Mouse (Mus musculus): ENCODE data around the gene Ccdc77. TPM values are rescaled to one million over a fixed set of nuclear protein-coding genes. Genes with fewer than 3 reads are reported as not detected.

Ccdc77 gene
- total RNA-seq, 1 experiment, result 32.8 TPM

DNA sequence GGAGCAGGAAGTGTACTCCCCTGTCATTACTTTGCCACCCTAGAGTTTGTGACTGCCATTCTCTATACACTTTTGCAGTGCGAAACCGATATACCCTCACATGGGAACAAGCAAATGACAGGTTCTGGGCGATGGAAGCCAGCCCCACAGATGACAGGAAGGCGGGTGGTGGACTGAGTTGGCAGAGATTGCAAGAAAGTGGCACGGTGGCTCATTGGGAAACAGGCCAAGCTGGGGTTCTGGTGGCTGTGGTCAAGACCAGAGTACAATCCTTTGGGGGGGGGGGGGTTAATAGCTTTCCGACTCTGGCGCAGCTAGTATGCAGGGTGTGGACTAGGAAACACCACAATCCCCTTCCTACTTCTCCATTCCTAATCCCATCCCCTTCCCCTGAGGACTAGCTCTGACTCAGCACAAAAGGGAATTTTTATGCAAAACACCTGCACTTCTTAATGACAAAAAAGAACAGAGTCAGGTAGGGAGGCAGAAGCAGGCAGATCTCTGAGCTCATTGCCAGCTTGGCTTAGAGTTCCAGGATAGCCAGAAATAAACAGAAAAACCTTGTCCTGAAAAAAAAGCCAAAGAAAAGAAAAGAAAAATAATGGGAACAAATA is 72.7 kb downstream of the Ccdc77 start:
- Histone ChIP-seq H3K27ac (ENCODE audit: insufficient read depth, low read depth, low read length, poor library complexity, severe bottlenecking) (peak overlapping the region; percentile 89; the same call in 1 of the 2 replicates), H3K9ac (ENCODE audit: insufficient read depth, low read depth, low read length, poor library complexity, severe bottlenecking) (no peak overlapping the region), H3K9me3 (ENCODE audit: control insufficient read depth, insufficient read depth, low read depth, low read length) (no peaks in the 10 kb centered on the region), H3K4me1 (ENCODE audit: control insufficient read depth in 2 of 2, insufficient read depth in 2 of 2, low read length in 2 of 2, poor library complexity in 1 of 2) (peaks cover 18 to 25% of the 10 kb centered on the region in 2 experiments), H3K36me3 (ENCODE audit: control insufficient read depth, insufficient read depth, low read length, poor library complexity, severe bottlenecking) (no peaks in the 10 kb centered on the region; the same call in 1 of the 2 replicates), H3K4me3 (ENCODE audit: insufficient read depth in 1 of 2, low read depth in 1 of 2, low read length in 2 of 2, poor library complexity in 1 of 2, severe bottlenecking in 1 of 2) (no peak overlapping the region; a peak in 1 of 4 replicates)
- in situ Hi-C loops (cut with MboI; ENCODE audit: low sequenced_read_pairs in 2 of 2, unreplicated experiment in 2 of 2), result no loop called here
- TF ChIP-seq ZC3H11A (IDR thresholded peaks at IDR 0.05; ENCODE audit: borderline replicate concordance, low read depth, low read length) (no peak), HCFC1 (IDR thresholded peaks at IDR 0.05; ENCODE audit: borderline replicate concordance, insufficient read depth, low read length) (no peak), ZNF384 (IDR thresholded peaks at IDR 0.05; ENCODE audit: low read depth, low read length) (no peak), CHD2 (IDR thresholded peaks at IDR 0.05; ENCODE audit: low read depth, low read length) (no peak), MAFK (IDR thresholded peaks at IDR 0.05; ENCODE audit: insufficient read depth, low read depth, low read length) (peak; percentile 95)
- no peak for DNase-seq (ENCODE audit: low read depth, low spot score)

DNA sequence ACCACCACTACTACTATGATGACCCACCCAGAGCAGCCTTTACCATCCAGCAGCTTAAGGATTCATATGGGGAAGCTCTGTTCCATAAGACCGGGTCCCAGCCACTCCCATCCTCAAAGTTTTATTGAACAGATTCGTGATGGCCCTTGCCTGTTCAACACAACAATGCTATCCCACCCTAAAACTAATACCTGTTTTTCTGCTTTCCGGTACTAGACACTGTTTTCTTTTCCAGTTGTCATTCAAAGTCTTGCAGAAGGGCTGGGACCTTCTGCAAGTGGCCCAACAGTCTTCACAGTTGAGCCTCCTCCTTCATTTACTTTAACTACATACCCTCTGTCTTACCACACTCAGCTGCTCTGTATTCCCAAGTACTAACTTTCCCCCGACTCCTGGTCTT is 74.7 kb downstream of the Ccdc77 start:
- Histone ChIP-seq H3K4me1 (ENCODE audit: control insufficient read depth in 2 of 2, insufficient read depth in 2 of 2, low read length in 2 of 2, poor library complexity in 1 of 2) (peaks cover 18 to 25% of the 10 kb centered on the region in 2 experiments), H3K4me3 (ENCODE audit: insufficient read depth in 1 of 2, low read depth in 1 of 2, low read length in 2 of 2, poor library complexity in 1 of 2, severe bottlenecking in 1 of 2) (no peak overlapping the region), H3K27ac (ENCODE audit: insufficient read depth, low read depth, low read length, poor library complexity, severe bottlenecking) (no peak overlapping the region; the same call in 1 of the 2 replicates), H3K36me3 (ENCODE audit: control insufficient read depth, insufficient read depth, low read length, poor library complexity, severe bottlenecking) (no peaks in the 10 kb centered on the region; the same call in 1 of the 2 replicates), H3K9ac (ENCODE audit: insufficient read depth, low read depth, low read length, poor library complexity, severe bottlenecking) (no peak overlapping the region), H3K9me3 (ENCODE audit: control insufficient read depth, insufficient read depth, low read depth, low read length) (no peaks in the 10 kb centered on the region)
- in situ Hi-C loops (cut with MboI; ENCODE audit: low sequenced_read_pairs in 2 of 2, unreplicated experiment in 2 of 2), result no loop called here
- no peak for TF ChIP-seq ZNF384 (IDR thresholded peaks at IDR 0.05; ENCODE audit: low read depth, low read length)
- TF ChIP-seq CHD2 (IDR thresholded peaks at IDR 0.05; ENCODE audit: low read depth, low read length), result no peak
- no peak for TF ChIP-seq MAFK (IDR thresholded peaks at IDR 0.05; ENCODE audit: insufficient read depth, low read depth, low read length)
- no peak for TF ChIP-seq HCFC1 (IDR thresholded peaks at IDR 0.05; ENCODE audit: borderline replicate concordance, insufficient read depth, low read length)
- TF ChIP-seq ZC3H11A (IDR thresholded peaks at IDR 0.05; ENCODE audit: borderline replicate concordance, low read depth, low read length), result no peak
- DNase-seq (ENCODE audit: low read depth, low spot score), result no peak

DNA sequence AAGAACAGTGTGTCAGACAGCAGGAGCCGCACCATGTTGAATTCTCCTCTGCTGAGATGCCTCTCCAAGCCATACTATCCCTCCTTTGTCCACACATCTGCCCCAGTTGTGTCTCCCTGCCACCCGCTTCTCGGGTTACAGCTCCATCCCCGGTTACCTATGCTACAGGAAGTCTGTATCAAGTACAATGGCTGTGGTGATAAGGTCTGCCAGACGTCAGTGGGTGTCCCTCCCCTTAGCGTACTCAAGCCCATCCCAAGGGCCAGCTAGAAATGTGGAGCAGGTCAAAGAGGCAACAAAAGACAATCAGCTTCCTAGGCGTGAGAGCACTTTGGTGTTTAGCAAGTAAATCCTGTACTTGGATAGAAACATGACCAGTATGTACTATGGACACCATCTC is 75.6 kb downstream of the Ccdc77 start:
- H3K4me3 ChIP-seq (ENCODE audit: insufficient read depth in 1 of 2, low read depth in 1 of 2, low read length in 2 of 2, poor library complexity in 1 of 2, severe bottlenecking in 1 of 2), result no peak overlapping the region
- peaks cover 18 to 25% of the 10 kb centered on the region in 2 experiments for H3K4me1 ChIP-seq (ENCODE audit: control insufficient read depth in 2 of 2, insufficient read depth in 2 of 2, low read length in 2 of 2, poor library complexity in 1 of 2)
- no peaks in the 10 kb centered on the region for H3K9me3 ChIP-seq (ENCODE audit: control insufficient read depth, insufficient read depth, low read depth, low read length)
- H3K9ac ChIP-seq (ENCODE audit: insufficient read depth, low read depth, low read length, poor library complexity, severe bottlenecking), result 0 out of 2 replicates have a peak overlapping the region, but pooled peaks have one; percentile 10
- in situ Hi-C loops (cut with MboI; ENCODE audit: low sequenced_read_pairs in 2 of 2, unreplicated experiment in 2 of 2), result no loop called here
- TF ChIP-seq HCFC1 (IDR thresholded peaks at IDR 0.05; ENCODE audit: borderline replicate concordance, insufficient read depth, low read length) (no peak), ZNF384 (IDR thresholded peaks at IDR 0.05; ENCODE audit: low read depth, low read length) (no peak), MAFK (IDR thresholded peaks at IDR 0.05; ENCODE audit: insufficient read depth, low read depth, low read length) (no peak), CHD2 (IDR thresholded peaks at IDR 0.05; ENCODE audit: low read depth, low read length) (no peak), ZC3H11A (IDR thresholded peaks at IDR 0.05; ENCODE audit: borderline replicate concordance, low read depth, low read length) (no peak)
- no peak for DNase-seq (ENCODE audit: low read depth, low spot score)
- H3K27ac ChIP-seq (ENCODE audit: insufficient read depth, low read depth, low read length, poor library complexity, severe bottlenecking), result peak overlapping the region; percentile 24; the same call in 1 of the 2 replicates
- H3K36me3 ChIP-seq (ENCODE audit: control insufficient read depth, insufficient read depth, low read length, poor library complexity, severe bottlenecking), result no peaks in the 10 kb centered on the region; the same call in 1 of the 2 replicates

DNA sequence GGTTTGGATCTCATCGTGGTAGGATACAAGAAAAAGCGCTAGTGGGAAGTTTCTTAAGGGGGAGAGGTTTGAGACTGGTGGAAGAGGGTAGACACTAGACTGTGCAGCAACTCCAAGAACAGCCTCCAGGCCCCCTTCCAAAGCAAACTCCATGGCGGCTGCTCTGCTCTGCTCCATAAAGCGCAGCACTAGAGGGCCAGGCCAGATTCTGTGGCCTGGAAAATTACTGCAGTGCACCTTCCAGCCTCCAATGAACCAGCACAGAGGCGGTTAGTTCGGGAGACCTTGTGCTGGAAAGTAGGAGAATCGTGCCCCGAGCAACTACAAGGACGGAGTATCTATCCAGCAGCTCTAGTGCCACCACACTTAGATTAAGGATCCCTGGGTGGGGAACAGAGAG is 76.9 kb downstream of the Ccdc77 start:
- H3K36me3 ChIP-seq (ENCODE audit: control insufficient read depth, insufficient read depth, low read length, poor library complexity, severe bottlenecking), result no peaks in the 10 kb centered on the region; the same call in 1 of the 2 replicates
- no peak overlapping the region for H3K27ac ChIP-seq (ENCODE audit: insufficient read depth, low read depth, low read length, poor library complexity, severe bottlenecking)
- H3K9ac ChIP-seq (ENCODE audit: insufficient read depth, low read depth, low read length, poor library complexity, severe bottlenecking), result no peak overlapping the region
- TF ChIP-seq MAFK (IDR thresholded peaks at IDR 0.05; ENCODE audit: insufficient read depth, low read depth, low read length), result no peak
- no peak for TF ChIP-seq ZC3H11A (IDR thresholded peaks at IDR 0.05; ENCODE audit: borderline replicate concordance, low read depth, low read length)
- no peak for TF ChIP-seq CHD2 (IDR thresholded peaks at IDR 0.05; ENCODE audit: low read depth, low read length)
- TF ChIP-seq ZNF384 (IDR thresholded peaks at IDR 0.05; ENCODE audit: low read depth, low read length), result no peak
- TF ChIP-seq HCFC1 (IDR thresholded peaks at IDR 0.05; ENCODE audit: borderline replicate concordance, insufficient read depth, low read length), result no peak
- no peak for DNase-seq (ENCODE audit: low read depth, low spot score)
- H3K4me3 ChIP-seq (ENCODE audit: insufficient read depth in 1 of 2, low read depth in 1 of 2, low read length in 2 of 2, poor library complexity in 1 of 2, severe bottlenecking in 1 of 2), result no peak overlapping the region
- in situ Hi-C loops (cut with MboI; ENCODE audit: low sequenced_read_pairs in 2 of 2, unreplicated experiment in 2 of 2), result no loop called here
- H3K4me1 ChIP-seq (ENCODE audit: control insufficient read depth in 2 of 2, insufficient read depth in 2 of 2, low read length in 2 of 2, poor library complexity in 1 of 2), result peaks cover 16 to 22% of the 10 kb centered on the region in 2 experiments
- no peaks in the 10 kb centered on the region for H3K9me3 ChIP-seq (ENCODE audit: control insufficient read depth, insufficient read depth, low read depth, low read length)

All from ES-E14 (cell line).